In the genomic region with DNA sequence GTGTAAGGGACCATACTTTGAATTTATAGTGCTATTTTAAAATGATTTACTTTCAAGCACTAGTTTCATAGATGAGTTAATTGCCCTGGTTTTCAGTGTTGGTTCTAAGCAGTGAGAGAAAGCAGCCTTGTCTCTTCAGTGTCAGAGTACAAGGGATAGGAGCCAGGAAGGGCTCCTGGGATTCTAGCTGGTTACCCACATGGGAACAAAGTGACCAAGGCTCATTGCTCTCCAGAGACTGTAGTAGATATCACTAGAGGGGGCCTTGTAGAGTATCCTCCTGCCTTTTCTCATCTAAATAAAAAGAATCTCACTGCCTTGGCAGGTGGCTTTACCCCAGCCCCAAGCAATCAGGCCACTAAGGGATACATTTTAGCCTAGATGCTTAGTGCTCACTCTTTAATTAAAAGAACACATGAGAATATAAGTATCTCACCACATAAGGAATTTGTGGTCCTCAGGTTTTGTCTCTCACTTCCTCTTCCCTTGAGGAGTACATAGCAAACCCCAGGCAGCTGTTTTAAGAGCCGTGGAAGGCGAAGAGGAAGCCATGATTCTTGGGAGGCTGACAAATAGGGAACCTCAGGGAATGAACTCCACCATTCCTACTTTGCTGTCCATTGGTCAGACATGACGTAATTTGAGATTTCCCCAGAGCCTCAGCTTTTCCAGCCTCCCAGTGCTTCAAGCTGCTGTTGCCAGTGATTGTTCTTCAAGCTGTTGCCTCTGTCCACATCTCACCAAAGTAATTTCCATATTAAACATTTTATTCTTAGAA, we compare ENCODE assay signal across 16 mouse cellular contexts.
A peak's percentile ranks its signal among the peaks of the same experiment; 100 is the strongest.
DNase-seq lines count a peak whose midpoint lies in the region; ATAC-seq and TF ChIP-seq lines count a peak whose summit lies in the region.
"Had no signal": no experiment of that assay in that cellular context is flagged by ENCODE, and none has a peak within 500 bp of the region (broad histone marks: within the 10 kb centered on the region; RNA-seq: fewer than 3 reads in every experiment).

No protein-coding gene starts in this region.

- no peak overlapping the region for H3K4me2 ChIP-seq in embryonic facial prominence, embryonic 11.5 days (ENCODE audit: low read depth, low read length)
- H3K4me2 ChIP-seq in lung, postnatal 0 days (replicated peaks; ENCODE audit: low read depth, low read length) = no peak overlapping the region
- H3K4me2 ChIP-seq: embryonic facial prominence, embryonic 15.5 days; forebrain, embryonic 15.5 days; liver, embryonic 15.5 days; midbrain, embryonic 11.5 days had no signal

- H3K9ac ChIP-seq in embryonic facial prominence, embryonic 11.5 days (replicated peaks; ENCODE audit: low read length) = no peak overlapping the region
- no peak overlapping the region for H3K9ac ChIP-seq in lung, postnatal 0 days (replicated peaks; ENCODE audit: low read depth)
- H3K9ac ChIP-seq: embryonic facial prominence, embryonic 15.5 days; forebrain, embryonic 15.5 days; liver, embryonic 15.5 days had no signal

- H3K27ac ChIP-seq in embryonic facial prominence, embryonic 11.5 days (replicated peaks; ENCODE audit: low read depth, low read length) = no peak overlapping the region
- no peak overlapping the region for H3K27ac ChIP-seq in embryonic facial prominence, embryonic 10.5 days (replicated peaks)
- H3K27ac ChIP-seq in lung, postnatal 0 days (ENCODE audit: low read length) = no peak overlapping the region
- H3K27ac ChIP-seq: embryonic facial prominence, embryonic 15.5 days; forebrain, embryonic 15.5 days; liver, embryonic 15.5 days; stomach, postnatal 0 days had no signal

- H3K4me1 ChIP-seq in embryonic facial prominence, embryonic 11.5 days (ENCODE audit: control insufficient read depth, insufficient read depth, low read length) = no peaks in the 10 kb centered on the region
- peaks cover 5% of the 10 kb centered on the region for H3K4me1 ChIP-seq in embryonic facial prominence, embryonic 10.5 days
- H3K4me1 ChIP-seq in lung, postnatal 0 days (ENCODE audit: insufficient read depth, low read depth, low read length) = no peaks in the 10 kb centered on the region
- H3K4me1 ChIP-seq: embryonic facial prominence, embryonic 15.5 days; forebrain, embryonic 15.5 days; liver, embryonic 15.5 days had no signal

- WGBS in embryonic facial prominence, embryonic 11.5 days = 48% methylated on average over 3 of the region's 3 CpGs
- 67% methylated on average over 3 of the region's 3 CpGs for WGBS in embryonic facial prominence, embryonic 10.5 days
- 58% methylated on average over 3 of the region's 3 CpGs for WGBS in lung, postnatal 0 days

- TF ChIP-seq CTCF in lung, postnatal 0 days (IDR thresholded peaks at IDR 0.05) = no peak

- no peak for ATAC-seq in embryonic facial prominence, embryonic 11.5 days (replicated peaks; ENCODE audit: insufficient number of reproducible peaks, low FRiP score, low TSS enrichment, low read depth)
- no peak for ATAC-seq in lung, postnatal 0 days
- ATAC-seq in megakaryocyte progenitor cell, adult 5-6 weeks (replicated peaks; ENCODE audit: poor library complexity) = peak; percentile 83
- ATAC-seq: forebrain, embryonic 15.5 days had no signal

- H3K36me3 ChIP-seq in embryonic facial prominence, embryonic 11.5 days (replicated peaks; ENCODE audit: control insufficient read depth, insufficient read depth, low read depth, low read length) = no peaks in the 10 kb centered on the region
- H3K36me3 ChIP-seq in embryonic facial prominence, embryonic 10.5 days (replicated peaks) = no peaks in the 10 kb centered on the region
- H3K36me3 ChIP-seq in lung, postnatal 0 days (ENCODE audit: insufficient read depth, low read length) = no peaks in the 10 kb centered on the region
- H3K36me3 ChIP-seq: embryonic facial prominence, embryonic 15.5 days; forebrain, embryonic 15.5 days; liver, embryonic 15.5 days had no signal

- TF ChIP-seq EP300 in lung, postnatal 0 days (IDR thresholded peaks at IDR 0.05) = no peak

- peak; percentile 12 for DNase-seq in embryonic facial prominence, embryonic 11.5 days (ENCODE audit: low spot score)
- no peak for DNase-seq in embryonic facial prominence, embryonic 10.5 days (ENCODE audit: low spot score)
- peak; percentile 45 for DNase-seq in lung, postnatal 0 days (ENCODE audit: low spot score)
- DNase-seq in lung, postnatal 14 days = no peak
- peak; percentile 65 for DNase-seq in heart, adult 8-10 months (ENCODE audit: low spot score)
- DNase-seq in urinary bladder, postnatal 10 days (ENCODE audit: low spot score) = no peak
- no peak for DNase-seq in left cerebral cortex, adult 9 months (ENCODE audit: low spot score in 2 of 2)
- DNase-seq: cerebellum, adult 8-10 months; spleen, adult 18-20 months; thymus, postnatal 36 days had no signal

- no peaks in the 10 kb centered on the region for H3K9me3 ChIP-seq in embryonic facial prominence, embryonic 11.5 days (replicated peaks; ENCODE audit: control insufficient read depth, low read length)
- H3K9me3 ChIP-seq in embryonic facial prominence, embryonic 10.5 days = no peaks in the 10 kb centered on the region
- H3K9me3 ChIP-seq in lung, postnatal 0 days (ENCODE audit: low read length) = no peaks in the 10 kb centered on the region
- H3K9me3 ChIP-seq: embryonic facial prominence, embryonic 15.5 days; forebrain, embryonic 15.5 days; liver, embryonic 15.5 days had no signal

- H3K27me3 ChIP-seq in embryonic facial prominence, embryonic 11.5 days (ENCODE audit: control insufficient read depth, insufficient read depth, low read length) = no peaks in the 10 kb centered on the region
- no peaks in the 10 kb centered on the region for H3K27me3 ChIP-seq in embryonic facial prominence, embryonic 10.5 days (replicated peaks; ENCODE audit: low read depth, poor library complexity, severe bottlenecking)
- no peaks in the 10 kb centered on the region for H3K27me3 ChIP-seq in lung, postnatal 0 days (replicated peaks; ENCODE audit: insufficient read depth, low read length)
- H3K27me3 ChIP-seq: embryonic facial prominence, embryonic 15.5 days; forebrain, embryonic 15.5 days; liver, embryonic 15.5 days had no signal

- no peak overlapping the region for H3K4me3 ChIP-seq in embryonic facial prominence, embryonic 11.5 days (ENCODE audit: low read depth, low read length)
- no peak overlapping the region for H3K4me3 ChIP-seq in embryonic facial prominence, embryonic 10.5 days
- H3K4me3 ChIP-seq in lung, postnatal 0 days (ENCODE audit: low read depth, low read length) = no peak overlapping the region
- H3K4me3 ChIP-seq: embryonic facial prominence, embryonic 15.5 days; forebrain, embryonic 15.5 days; liver, embryonic 15.5 days had no signal

Comparison
In these comparisons a context has a peak if more than half of its experiments do, and no peak if none do; other contexts are left out.
1. DNase-seq: peak in embryonic facial prominence, embryonic 11.5 days (single experiment), lung, postnatal 0 days (single experiment) and heart, adult 8-10 months (single experiment); none in embryonic facial prominence, embryonic 10.5 days (single experiment), lung, postnatal 14 days (single experiment), urinary bladder, postnatal 10 days (single experiment) and left cerebral cortex, adult 9 months (0 of 2).